Mouse (Mus musculus) G1E-ER4 (cell line): ENCODE measurements around the gene Cdk15. TPM values are rescaled to one million over a fixed set of nuclear protein-coding genes. Genes with fewer than 3 reads are reported as not detected.

Experiments used
- GATA1 ChIP-seq: IDR thresholded peaks from one replicate; pipeline ENCODE4 v1.8.0; 2012; ENCODE audit warnings: low read length, inconsistent platforms
- polyA plus RNA-seq: library from polyadenylated mRNA; stranded (reverse); fragments of >175 nt; gene quantifications from 2 replicates; pipeline ENCODE4 v1.2.3, GENCODE M21; 2012

Cdk15 gene
- not detected in 2 replicates for polyA plus RNA-seq

DNA sequence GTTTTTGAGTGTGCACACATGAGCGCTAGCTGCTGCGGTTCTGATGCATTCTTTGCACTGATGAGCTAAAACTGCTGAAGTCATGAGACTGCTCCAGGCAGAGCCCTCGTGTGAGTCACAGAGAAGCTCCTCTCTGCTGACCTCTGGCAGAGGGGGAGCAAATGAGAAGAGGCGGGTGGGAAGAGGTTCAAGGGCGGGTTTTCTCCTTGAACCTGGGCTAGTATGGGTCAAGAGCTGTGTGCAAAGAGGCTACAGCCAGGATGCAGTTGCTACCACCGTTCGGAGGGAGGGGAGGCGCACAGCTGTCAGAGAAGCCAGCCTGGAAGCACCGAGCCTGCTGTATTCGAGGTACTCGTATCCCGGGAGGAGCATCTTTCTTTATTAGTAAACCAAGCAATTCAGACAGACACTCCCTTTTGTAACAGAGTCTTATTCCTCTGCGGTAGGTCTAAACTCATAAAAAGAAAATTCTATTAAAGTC is at the start of gene Cdk15:
Gene Cdk15, plus strand, starts transcription at position 156 of the 481 bp plus-strand sequence.
- TF ChIP-seq GATA1, result no peak

DNA sequence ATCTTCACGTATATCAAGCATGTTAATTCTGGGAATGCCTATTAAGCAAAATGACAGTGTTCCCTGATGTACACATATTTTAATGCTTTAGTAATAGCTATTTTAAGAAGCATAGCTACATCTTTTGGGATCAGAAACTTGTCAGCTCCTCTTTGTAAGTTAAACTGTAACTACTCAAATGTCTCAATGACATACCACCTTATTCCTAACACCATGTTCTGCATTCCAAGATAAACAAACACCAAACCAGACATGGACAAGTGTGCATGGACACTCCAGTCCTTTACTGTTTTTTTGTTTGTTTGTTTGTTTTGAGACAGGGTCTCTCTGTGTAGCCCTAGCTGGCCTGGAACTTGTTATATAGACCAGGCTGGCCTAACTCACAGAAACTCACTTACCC is 48.4 kb upstream of the Cdk15 start:
- TF ChIP-seq GATA1, result no peak

DNA sequence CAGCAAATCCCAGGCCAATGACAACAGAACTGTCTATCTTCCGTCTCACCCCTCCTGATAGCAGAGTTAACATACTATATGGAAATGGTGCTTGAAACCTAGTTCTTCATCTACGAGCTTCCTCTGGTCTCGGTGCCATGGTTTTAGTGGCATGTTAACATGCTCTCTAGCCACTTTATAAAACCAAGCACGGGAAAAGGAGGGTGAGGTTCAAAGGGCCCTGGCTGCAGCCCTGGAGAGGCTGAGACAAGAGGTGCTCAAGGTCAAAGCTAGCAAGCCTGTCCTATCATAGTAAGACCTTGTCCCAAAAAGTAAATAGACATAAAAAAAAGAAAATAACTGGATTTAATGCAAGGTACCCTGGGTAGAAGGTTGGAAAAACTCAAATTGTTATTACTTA is 45.1 kb upstream of the Cdk15 start:
- no peak for TF ChIP-seq GATA1

DNA sequence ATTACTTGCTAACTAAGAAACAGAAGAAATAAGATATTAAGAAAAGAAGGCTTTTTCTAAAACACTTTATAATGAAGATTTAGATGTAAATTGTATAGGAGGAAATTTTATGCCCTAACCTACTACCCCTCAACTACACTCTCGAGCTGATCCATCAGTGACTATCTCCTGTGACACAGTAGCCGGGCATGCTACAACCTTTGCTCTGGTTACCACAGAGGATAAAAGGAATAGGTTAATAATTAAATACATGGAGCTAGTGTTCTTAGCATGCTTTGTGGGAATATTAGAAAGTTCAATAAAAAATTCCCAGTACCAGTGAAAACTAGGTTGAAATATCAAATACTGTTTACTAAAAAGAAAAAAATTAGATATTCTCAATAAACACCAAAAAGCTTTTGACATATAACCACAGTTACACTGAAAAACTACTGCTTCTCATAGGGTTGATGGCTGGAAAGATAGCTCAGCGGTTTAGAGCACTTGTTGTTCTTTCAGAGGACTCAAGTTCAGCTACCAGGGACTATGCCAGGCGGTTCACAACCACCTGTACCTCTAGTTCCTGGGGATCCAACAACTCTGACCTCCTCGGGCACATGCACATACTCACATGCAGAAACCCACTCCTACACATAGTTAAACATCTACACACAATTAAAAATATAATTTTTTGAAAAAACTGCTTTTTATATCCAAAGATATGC is 44.5 kb upstream of the Cdk15 start:
- TF ChIP-seq GATA1, result no peak

DNA sequence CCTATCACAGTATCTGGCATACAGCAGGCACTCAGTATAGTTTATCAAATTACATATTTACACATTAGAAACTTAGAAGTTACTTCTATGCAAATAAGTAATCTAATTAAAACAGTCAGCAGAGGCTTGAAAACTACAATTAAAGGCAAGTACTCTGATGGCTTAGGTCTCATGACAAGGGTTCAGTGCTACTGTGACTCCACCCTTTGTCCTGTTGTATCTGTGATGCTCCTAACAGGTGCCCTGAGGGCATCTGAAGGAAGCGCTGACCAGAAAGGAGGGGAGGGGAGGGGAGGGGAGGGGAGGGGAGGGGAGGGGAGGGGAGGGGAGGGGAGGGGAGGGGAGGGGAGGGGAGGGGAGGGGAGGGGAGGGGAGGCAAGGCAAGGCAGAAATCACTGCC is 43.8 kb upstream of the Cdk15 start:
- TF ChIP-seq GATA1, result no peak

DNA sequence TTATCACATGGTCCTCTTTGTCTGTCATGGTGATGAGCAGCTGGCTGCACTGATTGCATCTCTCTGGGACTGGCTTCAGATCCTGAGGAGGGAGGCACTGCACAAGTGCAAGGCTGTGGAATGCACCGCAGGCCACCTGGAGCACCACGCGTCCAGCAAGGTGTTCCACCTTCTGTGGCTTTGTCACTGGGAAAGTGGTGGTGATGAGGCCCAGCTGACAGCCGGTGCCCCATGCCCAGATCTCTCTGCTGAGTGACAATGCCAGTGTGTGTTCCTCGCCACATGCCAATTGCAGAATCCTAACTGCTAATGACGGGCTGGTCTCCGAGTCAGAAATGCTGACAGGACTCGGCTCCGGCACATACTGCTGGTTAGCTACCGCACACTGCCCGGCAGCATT is 41.3 kb upstream of the Cdk15 start:
- no peak for TF ChIP-seq GATA1

DNA sequence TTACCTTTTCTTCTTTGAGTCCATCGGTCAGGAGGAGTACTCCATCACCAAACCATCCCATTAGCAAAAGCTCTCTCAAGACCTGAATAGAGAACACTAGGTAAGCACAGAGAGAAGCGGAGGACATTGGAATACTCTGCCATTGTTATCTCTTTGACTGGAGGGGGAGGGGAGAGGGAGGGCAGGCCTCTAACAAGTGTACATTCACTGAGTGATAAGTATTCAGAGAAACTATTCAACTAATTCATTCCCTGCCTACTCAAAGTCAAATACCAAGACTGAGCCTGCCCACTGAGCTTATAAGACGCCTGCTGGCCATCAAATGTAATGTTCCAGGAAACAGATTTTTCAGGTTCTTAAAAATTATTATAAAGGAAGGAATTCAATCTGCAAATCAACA is 36.3 kb upstream of the Cdk15 start:
- TF ChIP-seq GATA1, result no peak

DNA sequence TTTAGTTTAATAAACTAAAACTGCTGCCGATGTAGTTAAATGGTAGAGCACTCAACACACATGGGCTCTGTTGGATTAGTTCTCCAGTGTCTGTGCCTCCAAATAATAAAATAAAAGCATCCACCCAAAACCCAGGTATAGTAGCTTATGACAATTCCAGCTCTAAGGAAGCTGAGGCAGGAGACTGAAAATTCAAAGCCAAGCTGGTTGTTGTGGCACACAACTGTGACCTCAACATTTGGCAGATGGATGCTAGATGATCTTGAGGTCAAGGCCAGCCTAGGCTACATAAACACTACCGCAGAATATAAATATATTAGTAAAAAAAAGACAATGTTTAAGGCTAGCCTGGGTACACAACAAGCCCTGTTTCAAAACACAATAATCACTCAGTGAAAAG is 35.1 kb upstream of the Cdk15 start:
- TF ChIP-seq GATA1, result no peak

DNA sequence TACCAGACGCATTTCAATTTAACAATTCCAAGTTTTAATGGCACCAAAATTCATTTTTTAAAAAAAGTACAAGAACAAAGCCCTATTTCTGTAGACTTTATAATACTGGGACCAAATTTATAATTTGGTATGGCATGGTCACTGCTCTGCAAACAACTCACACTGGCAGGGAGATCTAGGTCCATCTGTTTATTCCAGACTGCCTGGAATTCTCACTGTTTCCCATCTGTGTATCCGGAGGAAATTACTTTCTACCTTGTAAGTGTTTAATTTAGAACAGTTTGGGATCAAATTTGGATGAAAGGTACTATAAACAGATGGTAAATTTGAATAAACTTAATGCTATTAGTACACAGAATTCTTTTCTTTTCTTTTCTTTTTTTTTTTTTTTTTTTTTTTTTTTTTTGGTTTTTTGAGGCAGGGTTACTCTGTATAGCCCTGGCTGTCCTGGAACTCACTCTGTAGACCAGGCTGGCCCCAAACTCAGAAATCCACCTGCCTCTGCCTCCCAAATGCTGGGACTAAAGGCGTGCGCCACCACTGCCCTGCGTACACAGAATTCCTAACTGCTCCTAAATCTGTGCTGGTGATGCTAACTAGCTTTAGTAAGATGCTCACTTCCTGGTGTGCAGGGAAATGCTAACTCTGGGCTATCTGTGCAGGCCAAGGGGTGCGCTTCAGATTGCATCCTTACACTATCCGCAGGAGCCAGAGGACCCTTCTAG is 34.4 kb upstream of the Cdk15 start:
- TF ChIP-seq GATA1, result no peak

DNA sequence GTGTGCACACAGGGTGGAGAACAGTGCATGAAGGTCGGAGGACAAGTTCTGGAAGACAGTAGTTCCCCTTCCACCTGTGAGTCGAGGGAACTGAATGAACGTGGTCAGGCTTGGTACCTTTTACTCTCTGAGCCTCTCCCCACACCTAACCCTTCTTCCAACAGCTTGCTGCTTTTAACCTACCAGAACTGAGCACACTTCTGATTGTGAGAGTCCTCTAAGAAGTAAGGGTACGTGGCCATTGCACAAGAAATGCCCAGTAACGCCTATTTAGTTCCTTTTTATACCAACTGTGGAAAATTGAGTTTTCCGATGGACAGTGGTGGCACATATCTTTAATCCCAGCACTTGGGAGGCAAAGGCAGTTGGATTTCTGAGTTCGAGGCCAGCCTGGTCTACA is 28.2 kb upstream of the Cdk15 start:
- TF ChIP-seq GATA1, result no peak

DNA sequence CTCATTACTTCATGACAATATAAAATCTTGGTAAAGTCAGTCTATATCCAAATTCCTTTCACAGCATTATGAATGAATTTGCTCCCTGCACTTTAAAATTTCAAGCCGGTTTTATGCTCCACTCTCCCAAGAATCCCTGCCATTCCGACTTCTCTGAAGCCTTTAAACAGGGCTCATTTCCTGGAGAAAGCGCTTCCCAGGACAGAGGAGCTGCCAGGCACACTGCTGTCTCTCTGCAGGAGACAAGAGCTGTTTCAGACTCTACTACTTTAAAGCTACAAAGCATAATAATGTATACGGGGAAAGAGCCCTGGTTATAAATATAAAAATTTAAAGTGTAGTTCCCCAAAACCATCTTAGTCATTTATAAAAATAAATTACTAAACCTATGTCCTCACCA is 27.5 kb upstream of the Cdk15 start:
- TF ChIP-seq GATA1, result no peak

DNA sequence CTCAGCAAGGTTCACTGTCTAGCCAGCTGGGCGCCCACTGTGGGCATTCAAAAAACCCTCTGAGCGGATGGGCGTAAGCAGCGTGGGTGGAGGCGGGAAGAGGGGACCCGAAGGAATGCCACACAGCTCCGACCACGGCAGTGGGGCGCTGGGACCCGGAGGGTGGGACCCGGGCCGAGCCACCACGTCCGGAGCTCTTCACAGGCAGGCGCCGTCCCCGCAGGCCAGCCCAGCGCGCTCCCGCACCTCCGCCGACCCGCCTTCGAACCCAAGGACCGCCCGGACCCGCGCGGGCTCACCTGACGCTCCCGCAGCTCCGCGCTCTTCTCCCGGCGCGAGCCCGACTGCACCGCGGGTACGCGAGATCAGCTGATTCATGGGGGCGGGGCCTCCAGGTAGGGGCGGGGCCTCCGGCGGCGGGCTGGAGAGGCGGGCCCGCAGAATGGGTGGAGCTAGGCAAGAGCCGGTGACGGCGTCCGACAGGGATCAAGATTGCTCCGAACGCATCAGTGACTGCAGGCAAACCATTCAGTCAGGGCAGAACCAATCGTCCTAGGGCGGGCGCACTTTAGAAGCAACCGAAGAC is 19.8 kb upstream of the Cdk15 start, which contains the start of gene Als2:
Gene Als2, minus strand, starts transcription at position 376 of the 586 bp plus-strand sequence.
- no peak for TF ChIP-seq GATA1

DNA sequence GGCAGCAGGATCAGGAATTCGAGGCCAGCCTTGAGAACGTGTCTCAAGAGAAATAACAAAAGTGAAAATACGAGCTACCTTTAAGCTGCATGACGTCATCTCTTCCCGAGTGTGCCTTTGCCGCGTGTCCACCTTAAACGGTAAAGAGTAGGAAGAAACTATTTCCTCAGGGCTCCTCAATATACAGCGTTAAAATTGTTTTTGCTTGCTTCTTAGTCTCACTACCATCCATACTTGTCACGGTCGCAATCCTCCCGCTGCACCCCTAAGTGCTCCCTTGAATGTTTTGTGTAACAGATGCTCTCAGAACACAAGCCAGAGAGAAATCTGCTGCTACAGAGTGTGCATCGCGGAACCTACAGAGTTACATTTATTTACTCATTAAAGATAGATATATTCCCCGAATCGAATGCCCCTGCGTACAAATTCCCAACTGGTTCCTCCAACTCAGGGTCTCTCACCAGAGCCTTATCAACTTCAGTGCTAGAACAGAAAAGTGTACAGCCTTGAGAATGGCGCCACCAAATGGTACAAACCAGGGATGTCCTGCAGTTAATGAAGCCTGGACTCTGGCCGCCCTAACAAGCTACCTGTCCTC is 19.0 kb upstream of the Cdk15 start:
- no peak for TF ChIP-seq GATA1

DNA sequence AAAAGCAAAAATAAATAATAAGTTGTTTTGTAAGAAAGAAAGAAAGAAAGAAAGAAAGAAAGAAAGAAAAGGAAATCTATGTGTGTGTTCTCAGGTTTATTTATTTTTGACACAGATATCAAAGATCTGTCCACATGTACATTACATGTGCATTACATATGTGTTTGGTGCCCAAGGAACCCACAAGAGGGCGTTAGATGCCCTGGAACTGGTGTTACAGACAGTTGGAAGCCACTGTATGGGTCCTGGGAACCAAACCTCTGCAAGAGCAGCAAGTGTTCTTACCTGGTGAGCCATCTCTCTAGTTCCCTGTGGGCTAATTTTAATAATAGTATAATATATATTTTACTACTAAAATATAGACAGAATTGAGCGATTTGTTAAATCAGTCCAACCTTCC is 12.9 kb upstream of the Cdk15 start:
- no peak for TF ChIP-seq GATA1

DNA sequence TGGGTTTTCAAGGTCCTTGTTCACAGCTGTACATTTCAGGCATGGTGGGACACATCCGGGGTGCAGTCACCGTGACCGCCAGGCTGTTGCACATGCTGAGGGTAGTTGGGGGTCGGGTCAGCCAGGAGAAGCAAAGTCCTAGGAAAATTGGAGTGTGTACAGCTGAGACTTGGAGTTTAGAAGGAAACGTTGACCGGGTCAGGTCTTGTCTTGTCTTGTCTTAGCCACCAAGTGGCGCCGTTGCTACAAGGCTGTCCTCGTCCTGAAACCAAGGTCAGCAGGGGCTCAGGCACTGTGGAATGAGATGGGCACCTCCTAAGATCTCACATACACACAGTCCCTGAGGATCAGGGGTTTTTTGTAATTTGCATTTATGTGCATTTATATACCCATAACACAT is 9.1 kb upstream of the Cdk15 start:
- TF ChIP-seq GATA1, result no peak

DNA sequence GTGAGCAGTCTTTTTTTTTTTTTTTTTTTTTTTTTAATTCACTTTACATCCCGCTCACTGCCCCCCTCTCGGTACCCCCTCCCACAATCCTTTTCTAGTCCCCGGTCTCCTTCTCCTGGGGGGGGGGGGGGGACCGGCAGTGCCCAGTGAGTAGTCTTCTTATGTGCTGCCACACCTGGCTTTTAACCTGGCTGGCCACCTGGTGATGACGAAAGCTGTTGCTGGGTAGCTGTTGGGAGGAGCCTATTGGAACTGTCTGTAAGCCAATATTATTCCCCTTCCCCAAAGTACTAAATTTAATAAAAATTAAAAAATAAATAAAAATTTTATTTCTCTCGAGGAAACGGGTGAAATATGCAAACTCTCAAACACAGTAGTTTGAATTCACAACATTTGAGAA is 3.9 kb upstream of the Cdk15 start:
- TF ChIP-seq GATA1, result no peak
